Mouse (Mus musculus) kidney, adult 2 months (tissue): ENCODE measurements around the gene Slc17a4.

Source experiments
- CTCF ChIP-seq: fragments of 200-500 bp; conservative IDR thresholded peaks from 2 replicates; pipeline ENCODE4 v1.5.1; 2011; ENCODE audit warnings: low read depth, mild to moderate bottlenecking, control low read depth, low read length, moderate library complexity, mixed read lengths; ENCODE audit not compliant: insufficient read depth, insufficient read length
- POLR2A ChIP-seq: fragments of 200-500 bp; IDR thresholded peaks from one replicate; pipeline ENCODE4 v1.6.1; 2011; ENCODE audit warnings: low read depth, low read length, control low read depth

- TF ChIP-seq CTCF (no peak), POLR2A (no peak)
Measured at GRCm38 (mm10) chr13:23914376-23915167, at the start of gene Slc17a4.
